Mouse (Mus musculus): ENCODE measurements around the gene Ddx6.

- TF ChIP-seq POLR2A (IDR thresholded peaks at IDR 0.05; ENCODE audit: borderline replicate concordance, insufficient read depth, low read length), result no peak
- no peak for TF ChIP-seq CTCF (IDR thresholded peaks at IDR 0.05; ENCODE audit: borderline replicate concordance, insufficient read depth, low read depth, low read length)
Observed at GRCm38 (mm10) chr9:44581423-44581822, 23.3 kb upstream of the Ddx6 start.

Data from cerebellum, adult 2 months (tissue).